Mouse (Mus musculus) layer of hippocampus, adult 8-10 months (tissue): ENCODE data around the gene Orm1. TPM values are rescaled to one million over a fixed set of nuclear protein-coding genes. Genes with fewer than 3 reads are reported as not detected.

Experiments used
- total RNA-seq, 4 experiments: library from RNA; stranded (reverse); gene quantifications; 2 replicates each; pipeline ENCODE4 v1.2.4; 2022

The Orm1 gene
- total RNA-seq, 4 experiments from 2014 or later: not detected

Other genes starting within 250 kb of the Orm1 start
- not detected for gene Ambp, start 189.8 kb upstream of the Orm1 start, total RNA-seq
- not detected for gene Kif12, start 172.4 kb upstream of the Orm1 start, total RNA-seq
- 10 to 100 TPM in 1 of 4 experiments, 1 to 10 TPM in 3; 4.1 to 10.9 (median 7.8) TPM for gene Col27a1, start 130.6 kb upstream of the Orm1 start, total RNA-seq
- gene Orm3, start 11.6 kb downstream of the Orm1 start, total RNA-seq: not detected
- gene Orm2, start 17.9 kb downstream of the Orm1 start, total RNA-seq: not detected
- gene Akna, start 58.8 kb downstream of the Orm1 start, total RNA-seq: 1 to 10 TPM; 3.0 to 7.6 (median 5.2) TPM
- gene Whrn, start 151.4 kb downstream of the Orm1 start, total RNA-seq: 10 to 100 TPM; 23.8 to 32.9 (median 28.2) TPM
- gene Atp6v1g1, start 200.2 kb downstream of the Orm1 start, total RNA-seq: 100 to 1,000 TPM; 110 to 144 (median 128) TPM
- 1 to 10 TPM; 6.5 to 9.6 (median 9.0) TPM for gene Tmem268, start 214.2 kb downstream of the Orm1 start, total RNA-seq